Mouse (Mus musculus) midbrain, embryonic 12.5 days (tissue): Measurements from ENCODE around the gene Mettl5. TPM values are rescaled to one million over a fixed set of nuclear protein-coding genes. Genes with fewer than 3 reads are reported as not detected.

Source experiments
- ATAC-seq: fragments of 200-750 bp; cut with Nextera tagmentation; 2 replicates; pipeline ENCODE4 v1.8.0; 2017; ENCODE audit warnings: low read depth, moderate TSS enrichment, moderate library complexity; ENCODE audit not compliant: low FRiP score
- H3K27ac ChIP-seq: fragments of 300-500 bp; sonication (generic); replicated peaks from 2 replicates; pipeline ENCODE4 v1.5.1; 2016; ENCODE audit warnings: mild to moderate bottlenecking
- H3K27me3 ChIP-seq: fragments of 300-500 bp; sonication (generic); 2 replicates; pipeline ENCODE4 v1.6.1; 2016; ENCODE audit warnings: mild to moderate bottlenecking
- H3K36me3 ChIP-seq: fragments of 300-500 bp; sonication (generic); 2 replicates; pipeline ENCODE4 v1.6.1; 2016
- H3K4me1 ChIP-seq: fragments of 300-500 bp; sonication (generic); 2 replicates; pipeline ENCODE4 v1.6.1; 2016
- H3K4me2 ChIP-seq: fragments of 300-500 bp; sonication (generic); replicated peaks from 2 replicates; pipeline ENCODE4 v1.6.1; 2016; ENCODE audit warnings: mild to moderate bottlenecking, moderate library complexity
- H3K4me3 ChIP-seq: fragments of 300-500 bp; sonication (generic); 2 replicates; pipeline ENCODE4 v1.5.1; 2016; ENCODE audit warnings: mild to moderate bottlenecking
- H3K9ac ChIP-seq: fragments of 300-500 bp; sonication (generic); replicated peaks from 2 replicates; pipeline ENCODE4 v1.6.1; 2016; ENCODE audit warnings: mild to moderate bottlenecking, moderate library complexity
- H3K9me3 ChIP-seq: fragments of 300-500 bp; sonication (generic); 2 replicates; pipeline ENCODE4 v1.6.1; 2016; ENCODE audit warnings: mild to moderate bottlenecking
- WGBS: fragments of 180-500 bp; shearing (Covaris S2); methylation state at CpG from one replicate; pipeline ENCODE4 v1.1.7; 2016; 5-methylcytosine and 5-hydroxymethylcytosine counted together
- polyA plus RNA-seq: library from polyadenylated mRNA; unstranded; fragments of >200 nt; fragmentation: Nextera tagmentation; extraction: Ambion mirVana; gene quantifications from 2 replicates; pipeline ENCODE4 v1.2.1, GENCODE M21; 2016

The Mettl5 gene
- polyA plus RNA-seq, 1 experiment from 2014 or later: 39.7 TPM

GRCm38 (mm10) chr2:69849215-69849614, 36.2 kb downstream of the Mettl5 start:
- H3K36me3 ChIP-seq: no peaks in the 10 kb centered on the region
- no peaks in the 10 kb centered on the region for H3K9me3 ChIP-seq
- no peaks in the 10 kb centered on the region for H3K27me3 ChIP-seq
- 77% methylated on average over 6 of the region's 6 CpGs for WGBS
- H3K4me2 ChIP-seq: no peak overlapping the region
- no peak overlapping the region for H3K4me3 ChIP-seq
- H3K9ac ChIP-seq: no peak overlapping the region
- ATAC-seq: no peak
- no peak overlapping the region for H3K27ac ChIP-seq
- no peaks in the 10 kb centered on the region for H3K4me1 ChIP-seq

- Histone ChIP-seq H3K36me3 (peaks cover 10% of the 10 kb centered on the region), H3K27me3 (no peaks in the 10 kb centered on the region), H3K4me2 (no peak overlapping the region), H3K27ac (0 out of 2 replicates have a peak overlapping the region, but pooled peaks have one; percentile 25), H3K9ac (no peak overlapping the region), H3K9me3 (no peaks in the 10 kb centered on the region), H3K4me1 (0 out of 2 replicates have a peak, but pooled peaks cover 6% of the 10 kb centered on the region), H3K4me3 (no peak overlapping the region)
- 45% methylated on average over 6 of the region's 6 CpGs for WGBS
- no peak for ATAC-seq
These were observed 45.2 kb downstream of the Mettl5 start for GRCm38 (mm10) chr2:69840261-69840660.

- Histone ChIP-seq H3K27me3 (no peaks in the 10 kb centered on the region), H3K4me3 (no peak overlapping the region), H3K36me3 (peaks cover 23% of the 10 kb centered on the region), H3K27ac (no peak overlapping the region), H3K9ac (no peak overlapping the region), H3K4me1 (0 out of 2 replicates have a peak, but pooled peaks cover 6% of the 10 kb centered on the region), H3K4me2 (no peak overlapping the region), H3K9me3 (no peaks in the 10 kb centered on the region)
- ATAC-seq: no peak
These were observed 46.7 kb downstream of the Mettl5 start for GRCm38 (mm10) chr2:69838707-69839106.

- H3K4me1 ChIP-seq: 0 out of 2 replicates have a peak, but pooled peaks cover 6% of the 10 kb centered on the region
- peaks cover 29% of the 10 kb centered on the region for H3K36me3 ChIP-seq
- no peak overlapping the region for H3K27ac ChIP-seq
- no peak overlapping the region for H3K4me3 ChIP-seq
- WGBS: 43% methylated on average over 3 of the region's 3 CpGs
- no peak overlapping the region for H3K9ac ChIP-seq
- H3K4me2 ChIP-seq: no peak overlapping the region
- no peak for ATAC-seq
- no peaks in the 10 kb centered on the region for H3K27me3 ChIP-seq
- H3K9me3 ChIP-seq: no peaks in the 10 kb centered on the region
These were observed 47.4 kb downstream of the Mettl5 start for GRCm38 (mm10) chr2:69837996-69838395.

- no peak for ATAC-seq
- WGBS: 61% methylated on average over 7 of the region's 7 CpGs
These were observed 48.0 kb downstream of the Mettl5 start for GRCm38 (mm10) chr2:69837244-69837967.

GRCm38 (mm10) chr2:69830116-69830515, 55.3 kb downstream of the Mettl5 start:
- no peak overlapping the region for H3K27ac ChIP-seq
- no peak for ATAC-seq
- peaks cover 32% of the 10 kb centered on the region for H3K36me3 ChIP-seq
- no peaks in the 10 kb centered on the region for H3K9me3 ChIP-seq
- H3K27me3 ChIP-seq: no peaks in the 10 kb centered on the region
- H3K9ac ChIP-seq: no peak overlapping the region
- H3K4me1 ChIP-seq: peaks cover 10% of the 10 kb centered on the region
- H3K4me2 ChIP-seq: no peak overlapping the region
- WGBS: 92% methylated on average over 8 of the region's 8 CpGs
- no peak overlapping the region for H3K4me3 ChIP-seq

More at GRCm38 (mm10) chr2:69837244-69837967, 48.0 kb downstream of the Mettl5 start:
- no peak overlapping the region for H3K4me3 ChIP-seq
- H3K27ac ChIP-seq: no peak overlapping the region
- no peak overlapping the region for H3K4me2 ChIP-seq
- H3K36me3 ChIP-seq: peaks cover 29% of the 10 kb centered on the region
- H3K27me3 ChIP-seq: no peaks in the 10 kb centered on the region
- H3K4me1 ChIP-seq: 0 out of 2 replicates have a peak, but pooled peaks cover 6% of the 10 kb centered on the region
- H3K9me3 ChIP-seq: no peaks in the 10 kb centered on the region
- H3K9ac ChIP-seq: no peak overlapping the region

- H3K9ac ChIP-seq: no peak overlapping the region
- peaks cover 12% of the 10 kb centered on the region for H3K4me1 ChIP-seq
- no peak overlapping the region for H3K4me3 ChIP-seq
- no peak overlapping the region for H3K27ac ChIP-seq
- WGBS: 94% methylated on average over 2 of the region's 2 CpGs
- H3K4me2 ChIP-seq: no peak overlapping the region
- peaks cover 28% of the 10 kb centered on the region for H3K36me3 ChIP-seq
- H3K27me3 ChIP-seq: no peaks in the 10 kb centered on the region
- no peak for ATAC-seq
- no peaks in the 10 kb centered on the region for H3K9me3 ChIP-seq
These were observed 55.7 kb downstream of the Mettl5 start for GRCm38 (mm10) chr2:69829680-69830079.

- peaks cover 24% of the 10 kb centered on the region for H3K4me1 ChIP-seq
- no peak for ATAC-seq
- WGBS: 37% methylated on average over 7 of the region's 7 CpGs
- H3K36me3 ChIP-seq: peaks cover 14% of the 10 kb centered on the region; the same call in 1 of the 2 replicates
- no peaks in the 10 kb centered on the region for H3K9me3 ChIP-seq
- 0 out of 2 replicates have a peak overlapping the region, but pooled peaks have one; percentile 2 for H3K4me2 ChIP-seq
- H3K4me3 ChIP-seq: no peak overlapping the region
- no peaks in the 10 kb centered on the region for H3K27me3 ChIP-seq
- H3K9ac ChIP-seq: no peak overlapping the region
- no peak overlapping the region for H3K27ac ChIP-seq
These were observed 57.4 kb downstream of the Mettl5 start for GRCm38 (mm10) chr2:69828031-69828430.

- H3K4me3 ChIP-seq: no peak overlapping the region
- no peaks in the 10 kb centered on the region for H3K27me3 ChIP-seq
- 0 out of 2 replicates have a peak overlapping the region, but pooled peaks have one; percentile 32 for H3K9ac ChIP-seq
- peaks cover 29% of the 10 kb centered on the region for H3K4me1 ChIP-seq
- 0 out of 2 replicates have a peak overlapping the region, but pooled peaks have one; percentile 11 for H3K4me2 ChIP-seq
- no peak for ATAC-seq
- no peaks in the 10 kb centered on the region for H3K9me3 ChIP-seq
- H3K27ac ChIP-seq: peak overlapping the region; percentile 35; the same call in 1 of the 2 replicates
- WGBS: 34% methylated on average over 2 of the region's 2 CpGs
- peaks cover 14% of the 10 kb centered on the region; the same call in 1 of the 2 replicates for H3K36me3 ChIP-seq
These were observed 59.0 kb downstream of the Mettl5 start for GRCm38 (mm10) chr2:69826380-69826779.

- H3K27ac ChIP-seq: peak overlapping the region; percentile 35; the same call in 1 of the 2 replicates
- 66% methylated on average over 10 of the region's 10 CpGs for WGBS
- H3K36me3 ChIP-seq: 0 out of 2 replicates have a peak, but pooled peaks cover 11% of the 10 kb centered on the region
- ATAC-seq: no peak
- H3K9ac ChIP-seq: no peak overlapping the region
- H3K4me3 ChIP-seq: no peak overlapping the region
- peaks cover 29% of the 10 kb centered on the region for H3K4me1 ChIP-seq
- no peaks in the 10 kb centered on the region for H3K9me3 ChIP-seq
- H3K4me2 ChIP-seq: no peak overlapping the region
- H3K27me3 ChIP-seq: no peaks in the 10 kb centered on the region
These were observed 59.5 kb downstream of the Mettl5 start for GRCm38 (mm10) chr2:69825898-69826297.

GRCm38 (mm10) chr2:69823129-69823677, 62.2 kb downstream of the Mettl5 start:
- Histone ChIP-seq H3K4me1 (peaks cover 26% of the 10 kb centered on the region), H3K27ac (peak overlapping the region; percentile 94), H3K4me3 (peak overlapping the region; percentile 77), H3K36me3 (no peaks in the 10 kb centered on the region), H3K4me2 (peak overlapping the region; percentile 79), H3K9ac (peak overlapping the region; percentile 91), H3K27me3 (no peaks in the 10 kb centered on the region), H3K9me3 (no peaks in the 10 kb centered on the region)
- 2% methylated on average over 44 of the region's 45 CpGs for WGBS
- ATAC-seq: peak; percentile 82
